Mouse (Mus musculus) forebrain, embryonic 10.5 days (tissue): ENCODE data around the gene Gm49342. TPM values are rescaled to one million over a fixed set of nuclear protein-coding genes. Genes with fewer than 3 reads are reported as not detected.
"Not testable (repeated sequence)": the region's sequence is repeated elsewhere in the genome, so short reads cannot be mapped to it uniquely, and the experiment has no call there.

Experiments used
- DNase-seq: peaks from one replicate; pipeline ENCODE4 v3.0.0-alpha.2; 2017; ENCODE audit warnings: low spot score; ENCODE audit errors: extremely low spot score
- H3K27ac ChIP-seq: fragments of 300-500 bp; sonication (generic); 2 replicates; pipeline ENCODE4 v1.5.1; 2016; ENCODE audit warnings: mild to moderate bottlenecking
- H3K27me3 ChIP-seq: fragments of 300-500 bp; sonication (generic); 2 replicates; pipeline ENCODE4 v1.6.1; 2016; ENCODE audit warnings: mild to moderate bottlenecking; ENCODE audit not compliant: poor library complexity, severe bottlenecking
- H3K36me3 ChIP-seq: fragments of 300-500 bp; sonication (generic); replicated peaks from 2 replicates; pipeline ENCODE4 v1.6.1; 2016; ENCODE audit warnings: mild to moderate bottlenecking, moderate library complexity
- H3K4me1 ChIP-seq: fragments of 300-500 bp; sonication (generic); 2 replicates; pipeline ENCODE4 v1.6.1; 2016
- H3K4me3 ChIP-seq: fragments of 300-500 bp; sonication (generic); 2 replicates; pipeline ENCODE4 v1.5.1; 2016; ENCODE audit warnings: mild to moderate bottlenecking, moderate library complexity
- H3K9me3 ChIP-seq: fragments of 300-500 bp; sonication (generic); 2 replicates; pipeline ENCODE4 v1.6.1; 2016; ENCODE audit warnings: mild to moderate bottlenecking, moderate library complexity
- WGBS: fragments of 180-500 bp; shearing (Covaris S2); methylation state at CpG from one replicate; pipeline ENCODE4 v1.1.7; 2016; 5-methylcytosine and 5-hydroxymethylcytosine counted together
- polyA plus RNA-seq: library from polyadenylated mRNA; unstranded; fragments of >200 nt; fragmentation: Nextera tagmentation; extraction: Ambion mirVana; gene quantifications from 2 replicates; pipeline ENCODE4 v1.2.1, GENCODE M21; 2016

Gene Gm49342
- polyA plus RNA-seq, 1 experiment from 2014 or later = not detected

- H3K9me3 ChIP-seq, H3K27me3 ChIP-seq, DNase-seq: not testable (repeated sequence)
- Histone ChIP-seq H3K4me1 (peaks cover 14% of the 10 kb centered on the region), H3K27ac (peak overlapping the region; percentile 89), H3K36me3 (peaks cover 18% of the 10 kb centered on the region), H3K4me3 (peak overlapping the region; percentile 57)
- WGBS = 14% methylated on average over 6 of the region's 6 CpGs
Observed at GRCm38 (mm10) chr14:50945081-50945480, 764 bp downstream of the Gm49342 start.

GRCm38 (mm10) chr14:50945526-50945925 is 1.2 kb downstream of the Gm49342 start:
- Histone ChIP-seq H3K27ac (peak overlapping the region; percentile 89; the same call in 1 of the 2 replicates), H3K36me3 (peaks cover 22% of the 10 kb centered on the region), H3K4me3 (peak overlapping the region; percentile 57), H3K4me1 (peaks cover 14% of the 10 kb centered on the region)
- not testable (repeated sequence) for H3K27me3 ChIP-seq, DNase-seq, H3K9me3 ChIP-seq
- 38% methylated on average over 3 of the region's 3 CpGs for WGBS

GRCm38 (mm10) chr14:50955487-50955886 is 11.2 kb downstream of the Gm49342 start:
- Histone ChIP-seq H3K27ac (no peak overlapping the region), H3K36me3 (peaks cover 25% of the 10 kb centered on the region), H3K4me3 (no peak overlapping the region), H3K9me3 (no peaks in the 10 kb centered on the region), H3K27me3 (no peaks in the 10 kb centered on the region), H3K4me1 (peaks cover 9% of the 10 kb centered on the region)
- DNase-seq = no peak
- WGBS = 92% methylated on average over 10 of the region's 10 CpGs

GRCm38 (mm10) chr14:50955942-50956508 is 11.7 kb downstream of the Gm49342 start, which contains the start of gene Pnp2:
Gene Pnp2 (plus strand): TSS chr14:50955992.
- not testable (repeated sequence) for H3K27me3 ChIP-seq, H3K27ac ChIP-seq, H3K4me1 ChIP-seq, H3K9me3 ChIP-seq
- H3K36me3 ChIP-seq = peaks cover 20% of the 10 kb centered on the region
- WGBS = 6% methylated on average over 19 of the region's 19 CpGs
- peak; percentile 33 for DNase-seq
- H3K4me3 ChIP-seq = peak within 1 kb of the TSS; percentile 34; the same call in 1 of the 2 replicates

DNA sequence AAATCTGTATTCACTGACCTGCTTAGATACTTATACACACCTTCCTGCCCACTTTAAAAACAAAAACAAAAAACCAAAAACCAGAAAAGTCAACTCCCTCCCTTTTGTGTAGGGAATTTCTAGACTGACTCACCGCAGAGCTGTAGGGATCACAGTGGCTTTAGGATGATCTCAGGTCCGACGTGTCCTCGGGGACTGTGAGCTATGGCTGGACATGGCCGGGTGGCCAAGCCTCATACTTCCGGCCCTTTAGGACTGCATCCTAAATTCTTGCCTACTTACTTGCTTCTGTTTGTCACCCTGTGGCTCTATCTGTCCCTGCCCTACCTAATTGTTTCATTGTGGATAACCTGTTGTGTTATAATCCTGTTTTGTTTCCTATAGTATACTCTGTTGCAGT is 12.4 kb downstream of the Gm49342 start:
- not testable (repeated sequence) for H3K27me3 ChIP-seq, H3K4me3 ChIP-seq, DNase-seq, H3K9me3 ChIP-seq, H3K27ac ChIP-seq, H3K4me1 ChIP-seq
- H3K36me3 ChIP-seq = peaks cover 13% of the 10 kb centered on the region
- 79% methylated on average over 6 of the region's 6 CpGs for WGBS

- not testable (repeated sequence) for H3K27me3 ChIP-seq, H3K4me3 ChIP-seq, DNase-seq, H3K4me1 ChIP-seq, H3K9me3 ChIP-seq, H3K36me3 ChIP-seq, H3K27ac ChIP-seq
- WGBS = 68% methylated on average over 3 of the region's 3 CpGs
Observed at GRCm38 (mm10) chr14:50957146-50957545, 12.8 kb downstream of the Gm49342 start.

DNA sequence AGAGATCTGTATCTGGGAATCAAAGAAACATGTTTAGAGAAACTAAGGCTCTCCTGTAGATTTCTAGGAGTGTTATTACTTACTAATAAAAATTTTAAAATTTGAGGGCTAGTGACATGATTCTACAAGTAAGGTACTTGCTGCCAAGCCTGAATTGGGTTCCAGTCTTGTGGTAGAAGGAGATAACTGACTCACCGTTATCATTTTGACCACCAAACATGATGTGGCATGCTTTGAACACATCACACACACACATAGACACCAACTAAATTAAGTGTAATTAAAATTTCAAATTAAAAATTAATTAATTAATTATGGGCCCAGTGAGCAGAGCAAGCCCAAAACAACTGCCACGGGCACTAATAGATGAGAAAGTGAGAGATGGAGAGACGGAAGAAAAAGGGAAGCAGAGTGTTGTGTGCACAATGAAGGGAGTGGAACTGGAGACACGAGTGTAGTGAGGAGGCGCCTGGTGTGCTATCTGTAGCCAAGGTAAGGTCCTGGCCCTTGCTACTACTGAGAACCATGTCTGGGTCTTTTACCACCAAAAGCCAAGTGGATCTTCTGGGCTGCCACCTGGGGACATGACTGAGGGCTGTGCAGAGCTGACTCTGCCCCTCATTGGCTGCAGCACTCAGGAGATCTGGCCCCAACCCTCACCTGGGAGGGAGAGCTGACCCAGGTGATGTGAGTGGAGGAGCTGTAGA is 14.1 kb downstream of the Gm49342 start:
- H3K4me1 ChIP-seq, H3K9me3 ChIP-seq, H3K36me3 ChIP-seq, H3K27ac ChIP-seq, H3K4me3 ChIP-seq, DNase-seq, H3K27me3 ChIP-seq: not testable (repeated sequence)
- 94% methylated on average over 5 of the region's 5 CpGs for WGBS

DNA sequence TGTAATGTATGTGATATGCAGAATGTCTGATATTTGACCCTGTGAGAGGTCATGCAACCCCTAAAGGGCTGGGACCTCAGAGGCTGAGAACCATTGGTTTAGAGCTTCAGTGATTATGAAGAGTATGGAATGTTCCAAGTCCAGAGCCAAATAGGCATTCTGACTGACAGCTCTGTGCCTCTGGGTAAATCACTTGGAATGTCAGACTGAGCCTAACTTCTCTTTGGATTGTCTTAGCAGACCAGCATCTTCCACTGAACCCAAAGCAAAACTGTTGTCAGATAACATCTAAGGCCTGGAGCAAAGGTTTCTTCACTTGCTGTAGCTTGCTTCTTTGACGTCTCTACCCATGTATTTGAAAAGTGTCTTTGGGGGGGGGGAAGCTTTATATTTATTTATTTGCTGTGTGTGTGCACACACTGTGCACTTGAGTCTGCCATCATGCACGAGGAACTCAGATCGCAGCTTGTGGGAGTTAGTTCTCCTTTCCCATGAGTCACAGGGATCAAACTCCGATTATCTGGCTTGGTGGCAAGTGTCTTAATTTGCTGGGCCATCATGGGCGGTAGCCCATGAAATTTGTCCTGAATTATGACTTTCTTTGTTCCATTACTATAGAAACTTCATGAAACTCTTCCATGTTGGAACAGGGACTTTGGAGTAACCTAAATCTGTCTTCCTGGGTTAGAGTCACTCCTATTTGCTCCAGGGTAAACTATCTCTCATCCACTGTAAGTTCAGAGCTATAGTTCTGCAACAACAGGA is 24.1 kb downstream of the Gm49342 start:
- no peak for DNase-seq
- peaks cover 5% of the 10 kb centered on the region; the same call in 1 of the 2 replicates for H3K9me3 ChIP-seq
- WGBS = 83% methylated on average over 5 of the region's 5 CpGs
- no peak overlapping the region for H3K4me3 ChIP-seq
- peaks cover 34% of the 10 kb centered on the region for H3K4me1 ChIP-seq
- H3K27me3 ChIP-seq = no peaks in the 10 kb centered on the region
- no peaks in the 10 kb centered on the region for H3K36me3 ChIP-seq
- no peak overlapping the region for H3K27ac ChIP-seq

- no peak for DNase-seq
- WGBS = 7% methylated on average over 1 of the region's 1 CpGs
- 0 out of 2 replicates have a peak overlapping the region, but pooled peaks have one; percentile 29 for H3K4me3 ChIP-seq
- peaks cover 39% of the 10 kb centered on the region for H3K4me1 ChIP-seq
- peak overlapping the region; percentile 74 for H3K27ac ChIP-seq
- no peaks in the 10 kb centered on the region for H3K36me3 ChIP-seq
- peaks cover 5% of the 10 kb centered on the region; the same call in 1 of the 2 replicates for H3K9me3 ChIP-seq
- no peaks in the 10 kb centered on the region for H3K27me3 ChIP-seq
Observed at GRCm38 (mm10) chr14:50969041-50969440, 24.7 kb downstream of the Gm49342 start.

- Histone ChIP-seq H3K4me1 (peaks cover 40% of the 10 kb centered on the region), H3K27me3 (no peaks in the 10 kb centered on the region), H3K4me3 (peak overlapping the region; percentile 29; the same call in 1 of the 2 replicates), H3K9me3 (no peaks in the 10 kb centered on the region; the same call in 1 of the 2 replicates), H3K27ac (peak overlapping the region; percentile 74), H3K36me3 (no peaks in the 10 kb centered on the region)
- peak; percentile 54 for DNase-seq
- WGBS = 15% methylated on average over 12 of the region's 12 CpGs
Observed at GRCm38 (mm10) chr14:50969558-50970544, 25.5 kb downstream of the Gm49342 start.

DNA sequence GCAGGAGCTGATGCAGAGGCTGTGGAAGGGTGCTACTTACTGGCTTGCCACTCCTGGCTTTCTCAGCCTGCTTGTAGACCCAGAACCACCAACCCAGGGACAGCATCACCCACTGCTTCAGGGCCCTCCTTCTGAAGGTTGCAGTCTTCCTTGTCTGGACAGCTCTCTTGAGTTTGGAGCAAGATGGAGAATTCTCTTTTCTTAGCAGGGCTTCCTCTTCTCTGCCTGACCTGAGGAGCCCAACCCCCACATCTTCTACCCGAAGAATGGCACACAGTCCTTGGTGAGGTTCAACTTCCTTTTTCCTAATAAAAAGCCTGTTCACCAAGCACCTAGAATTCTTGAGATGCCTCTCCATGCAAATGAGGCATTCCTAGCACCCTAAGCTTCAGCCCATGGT is 26.5 kb downstream of the Gm49342 start:
- H3K4me3 ChIP-seq = no peak overlapping the region

GRCm38 (mm10) chr14:50973054-50973453 is 28.7 kb downstream of the Gm49342 start:
- not testable (repeated sequence) for H3K36me3 ChIP-seq, H3K27me3 ChIP-seq, DNase-seq, H3K9me3 ChIP-seq, H3K4me3 ChIP-seq, H3K27ac ChIP-seq
- H3K4me1 ChIP-seq = peaks cover 56% of the 10 kb centered on the region
- 90% methylated on average over 5 of the region's 5 CpGs for WGBS

More for the DNA sequence above, 26.5 kb downstream of the Gm49342 start:
- DNase-seq = no peak
- Histone ChIP-seq H3K4me1 (peaks cover 45% of the 10 kb centered on the region), H3K36me3 (no peaks in the 10 kb centered on the region), H3K9me3 (no peaks in the 10 kb centered on the region), H3K27me3 (peaks cover 4% of the 10 kb centered on the region; the same call in 1 of the 2 replicates), H3K27ac (no peak overlapping the region)
- 77% methylated on average over 1 of the region's 1 CpGs for WGBS
